Mouse (Mus musculus): Measurements from ENCODE around the gene Tcaim. TPM values are rescaled to one million over a fixed set of nuclear protein-coding genes. Genes with fewer than 3 reads are reported as not detected.

Gene Tcaim
- polyA plus RNA-seq, 1 experiment from 2014 or later, result 5.6 TPM

Other genes with a start within 250 kb of the Tcaim start
- gene Topaz1, start 58.2 kb upstream of the Tcaim start, polyA plus RNA-seq (2014; fragmentation: Nextera tagmentation; extraction: Ambion mirVana), result not detected in 2 replicates
- 0.67 TPM in 1 of 2 replicates, not detected in the other for gene Gm35549, start 38.5 kb downstream of the Tcaim start, polyA plus RNA-seq (2014; fragmentation: Nextera tagmentation; extraction: Ambion mirVana)
- gene Zfp445, start 60.5 kb downstream of the Tcaim start, polyA plus RNA-seq (2014; fragmentation: Nextera tagmentation; extraction: Ambion mirVana), result 75.9 and 81.8 TPM in 2 replicates
- gene Zkscan7, start 80.1 kb downstream of the Tcaim start, polyA plus RNA-seq (2014; fragmentation: Nextera tagmentation; extraction: Ambion mirVana), result 5.5 and 5.7 TPM in 2 replicates
- 32.2 and 34.8 TPM in 2 replicates for gene Zfp105, start 117.5 kb downstream of the Tcaim start, polyA plus RNA-seq (2014; fragmentation: Nextera tagmentation; extraction: Ambion mirVana)
- gene 1110059G10Rik, start 145.5 kb downstream of the Tcaim start, polyA plus RNA-seq (2014; fragmentation: Nextera tagmentation; extraction: Ambion mirVana), result 28.9 and 31.9 TPM in 2 replicates
- gene Kif15, start 145.5 kb downstream of the Tcaim start, polyA plus RNA-seq (2014; fragmentation: Nextera tagmentation; extraction: Ambion mirVana), result 93.9 and 109 TPM in 2 replicates
- gene Tmem42, start 215.8 kb downstream of the Tcaim start, polyA plus RNA-seq (2014; fragmentation: Nextera tagmentation; extraction: Ambion mirVana), result 17.2 and 17.6 TPM in 2 replicates
- 0.47 and 1.3 TPM in 2 replicates for gene Tgm4, start 229.2 kb downstream of the Tcaim start, polyA plus RNA-seq (2014; fragmentation: Nextera tagmentation; extraction: Ambion mirVana)